Mouse (Mus musculus): ENCODE measurements at regions not wholly inside any gene's neighbourhood (a gene's known extent, or its start where the extent isn't known, plus 50 kb on each side); places are given as distances from the start of the nearest gene placed in this dataset.

DNA sequence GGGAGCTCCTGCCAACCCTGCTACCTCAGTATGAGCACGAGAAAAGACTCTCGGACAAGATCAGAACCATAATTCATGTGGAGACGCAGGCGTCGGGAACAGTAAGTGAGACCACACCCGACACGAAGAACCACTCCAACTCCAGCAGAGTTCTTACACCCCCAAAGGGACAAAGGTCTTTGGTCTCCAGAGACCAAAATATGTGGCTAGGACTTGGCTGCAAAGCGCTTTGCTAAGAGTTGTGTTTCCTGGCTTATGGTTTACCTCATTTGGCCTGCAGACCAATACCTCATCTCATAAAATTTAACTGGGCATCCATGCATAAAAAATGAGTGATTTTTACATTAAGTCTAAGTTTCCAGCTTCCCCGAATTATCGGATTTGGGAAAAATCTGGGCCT lies 85.2 kb upstream of the Alk start:
- no peaks in the 10 kb centered on the region for H3K4me1 ChIP-seq (ENCODE audit: control insufficient read depth, insufficient read depth, low read length)
- no peak overlapping the region for H3K27ac ChIP-seq (ENCODE audit: insufficient read depth, low read length)
- H3K4me3 ChIP-seq (ENCODE audit: insufficient read depth, low read length), result no peak overlapping the region
- no peak for TF ChIP-seq CTCF (IDR thresholded peaks at IDR 0.05; ENCODE audit: borderline replicate concordance, insufficient read depth, low read length)
- TF ChIP-seq POLR2A (IDR thresholded peaks at IDR 0.05; ENCODE audit: low read depth, low read length), result no peak

GRCm38 (mm10) chr17:72688800-72689199 lies 84.4 kb upstream of the Alk start:
- H3K27ac ChIP-seq (ENCODE audit: insufficient read depth, low read length), result no peak overlapping the region
- TF ChIP-seq POLR2A (IDR thresholded peaks at IDR 0.05; ENCODE audit: low read depth, low read length) (no peak), CTCF (IDR thresholded peaks at IDR 0.05; ENCODE audit: borderline replicate concordance, insufficient read depth, low read length) (no peak)
- H3K4me1 ChIP-seq (ENCODE audit: control insufficient read depth, insufficient read depth, low read length), result no peaks in the 10 kb centered on the region
- H3K4me3 ChIP-seq (ENCODE audit: insufficient read depth, low read length), result no peak overlapping the region

GRCm38 (mm10) chr17:72674658-72675057 lies 70.2 kb upstream of the Alk start:
- H3K27ac ChIP-seq (ENCODE audit: insufficient read depth, low read length), result no peak overlapping the region
- H3K4me3 ChIP-seq (ENCODE audit: insufficient read depth, low read length), result no peak overlapping the region
- TF ChIP-seq POLR2A (IDR thresholded peaks at IDR 0.05; ENCODE audit: low read depth, low read length), result no peak
- TF ChIP-seq CTCF (IDR thresholded peaks at IDR 0.05; ENCODE audit: borderline replicate concordance, insufficient read depth, low read length), result no peak
- no peaks in the 10 kb centered on the region for H3K4me1 ChIP-seq (ENCODE audit: control insufficient read depth, insufficient read depth, low read length)

DNA sequence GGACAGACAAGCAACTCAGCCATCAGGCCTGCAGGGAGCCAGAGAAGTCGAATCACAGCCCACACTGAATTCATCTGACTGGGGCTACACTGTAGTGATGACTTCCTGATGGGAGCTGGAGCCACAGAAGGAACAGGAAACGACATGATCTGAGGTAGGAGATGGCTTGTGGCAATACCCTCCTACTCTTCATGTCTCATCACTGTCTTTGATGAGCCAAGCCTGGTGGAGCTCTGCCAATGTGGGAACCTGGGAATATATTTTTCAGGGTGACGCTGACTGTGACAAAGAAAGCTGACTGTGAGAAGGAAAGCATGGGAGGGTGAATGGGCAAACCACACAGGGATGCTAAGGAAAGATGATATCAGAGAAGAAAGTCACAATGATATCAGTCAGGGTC lies 67.6 kb upstream of the Alk start:
- Histone ChIP-seq H3K4me1 (ENCODE audit: control insufficient read depth, insufficient read depth, low read length) (no peaks in the 10 kb centered on the region), H3K27ac (ENCODE audit: insufficient read depth, low read length) (no peak overlapping the region), H3K4me3 (ENCODE audit: insufficient read depth, low read length) (no peak overlapping the region)
- no peak for TF ChIP-seq POLR2A (IDR thresholded peaks at IDR 0.05; ENCODE audit: low read depth, low read length)
- no peak for TF ChIP-seq CTCF (IDR thresholded peaks at IDR 0.05; ENCODE audit: borderline replicate concordance, insufficient read depth, low read length)

- Histone ChIP-seq H3K27ac (ENCODE audit: insufficient read depth, low read length) (no peak overlapping the region), H3K4me3 (ENCODE audit: insufficient read depth, low read length) (no peak overlapping the region), H3K4me1 (ENCODE audit: control insufficient read depth, insufficient read depth, low read length) (no peaks in the 10 kb centered on the region)
- TF ChIP-seq POLR2A (IDR thresholded peaks at IDR 0.05; ENCODE audit: low read depth, low read length) (no peak), CTCF (IDR thresholded peaks at IDR 0.05; ENCODE audit: borderline replicate concordance, insufficient read depth, low read length) (no peak)
Observed at GRCm38 (mm10) chr17:72666961-72667360, 62.5 kb upstream of the Alk start.

- Histone ChIP-seq H3K4me1 (ENCODE audit: control insufficient read depth, insufficient read depth, low read length) (no peaks in the 10 kb centered on the region), H3K4me3 (ENCODE audit: insufficient read depth, low read length) (no peak overlapping the region), H3K27ac (ENCODE audit: insufficient read depth, low read length) (no peak overlapping the region)
- TF ChIP-seq POLR2A (IDR thresholded peaks at IDR 0.05; ENCODE audit: low read depth, low read length), result no peak
- no peak for TF ChIP-seq CTCF (IDR thresholded peaks at IDR 0.05; ENCODE audit: borderline replicate concordance, insufficient read depth, low read length)
Observed at GRCm38 (mm10) chr17:72661678-72662077, 57.3 kb upstream of the Alk start.

DNA sequence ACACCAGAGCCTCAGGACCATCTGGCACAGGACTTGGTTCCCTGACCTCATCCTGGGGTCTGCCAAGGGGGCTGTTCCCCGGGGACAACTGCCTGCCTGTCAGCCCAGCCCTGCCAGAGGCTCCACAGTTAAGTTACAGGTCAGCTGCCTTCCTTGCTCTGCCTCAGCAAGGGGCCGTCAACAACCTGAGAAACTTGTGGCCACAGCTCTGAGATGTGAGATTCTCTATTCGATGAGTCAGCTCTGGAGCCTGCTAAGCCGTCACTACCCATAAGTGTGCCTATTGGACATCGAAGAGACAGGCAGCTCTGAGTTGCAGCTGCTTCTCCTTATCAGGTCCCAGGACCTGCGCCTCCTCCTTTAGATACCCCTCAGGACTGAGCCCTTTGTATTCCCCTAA lies 54.3 kb upstream of the Alk start:
- Histone ChIP-seq H3K27ac (ENCODE audit: insufficient read depth, low read length) (no peak overlapping the region), H3K4me3 (ENCODE audit: insufficient read depth, low read length) (no peak overlapping the region), H3K4me1 (ENCODE audit: control insufficient read depth, insufficient read depth, low read length) (no peaks in the 10 kb centered on the region)
- no peak for TF ChIP-seq CTCF (IDR thresholded peaks at IDR 0.05; ENCODE audit: borderline replicate concordance, insufficient read depth, low read length)
- TF ChIP-seq POLR2A (IDR thresholded peaks at IDR 0.05; ENCODE audit: low read depth, low read length), result no peak

DNA sequence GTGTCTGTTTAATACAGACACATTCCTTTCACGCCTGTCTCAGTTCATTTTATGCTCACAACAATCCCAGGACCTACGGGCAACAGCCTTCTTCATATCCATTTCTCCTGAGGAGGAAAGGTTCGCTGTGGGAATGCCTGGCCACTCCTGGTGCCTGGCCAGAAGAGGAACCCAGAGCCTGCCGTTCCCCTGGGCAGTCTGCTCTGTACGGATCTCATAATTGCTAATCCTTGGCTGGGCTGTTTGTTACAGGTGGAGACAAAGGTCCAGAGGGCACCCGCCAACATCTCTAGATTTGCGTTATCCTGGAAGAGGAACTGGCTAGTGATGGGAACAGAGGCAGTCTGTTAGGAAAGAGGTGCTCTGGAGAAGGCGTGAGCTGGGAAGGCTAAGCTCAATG lies 53.4 kb upstream of the Alk start:
- H3K27ac ChIP-seq (ENCODE audit: insufficient read depth, low read length), result no peak overlapping the region
- H3K4me3 ChIP-seq (ENCODE audit: insufficient read depth, low read length), result no peak overlapping the region
- no peaks in the 10 kb centered on the region for H3K4me1 ChIP-seq (ENCODE audit: control insufficient read depth, insufficient read depth, low read length)
- TF ChIP-seq CTCF (IDR thresholded peaks at IDR 0.05; ENCODE audit: borderline replicate concordance, insufficient read depth, low read length), result no peak
- TF ChIP-seq POLR2A (IDR thresholded peaks at IDR 0.05; ENCODE audit: low read depth, low read length), result no peak
